Mouse (Mus musculus): ENCODE data around the gene Stab1. TPM values are rescaled to one million over a fixed set of nuclear protein-coding genes. Genes with fewer than 3 reads are reported as not detected.

The Stab1 gene
- polyA plus RNA-seq (2012; rRNA removed): 70.5 and 89.2 TPM in 2 replicates

GRCm38 (mm10) chr14:31168425-31168824 lies at the start of gene Stab1:
TSS of gene Stab1 (minus strand) at chr14:31168641.

GRCm38 (mm10) chr14:31217666-31218065 lies 49.2 kb upstream of the Stab1 start, which contains the start of gene Sema3g:
TSS of gene Sema3g (plus strand) at chr14:31217860.

GRCm38 (mm10) chr14:31216846-31217245 lies 48.4 kb upstream of the Stab1 start, which contains the start of gene Nisch:
TSS of gene Nisch (minus strand) at chr14:31216946.

GRCm38 (mm10) chr14:31208084-31208483 lies 39.6 kb upstream of the Stab1 start, which contains the start of gene Tnnc1:
TSS of gene Tnnc1 (plus strand) at chr14:31208312.

GRCm38 (mm10) chr14:31130236-31131220 lies 37.9 kb downstream of the Stab1 start, which contains the start of gene Nt5dc2:
TSS of gene Nt5dc2 (plus strand) at chr14:31131053.

GRCm38 (mm10) chr14:31128826-31129219 lies 39.6 kb downstream of the Stab1 start, which contains the start of gene Smim4:
TSS of gene Smim4 (minus strand) at chr14:31128956.

Other genes starting within 250 kb of the Stab1 start
- gene Itih3, start 244.9 kb downstream of the Stab1 start, polyA plus RNA-seq (2012; rRNA removed): 0.21 and 1.00 TPM in 2 replicates
- 0.05 TPM in 1 of 2 replicates, not detected in the other for gene Itih1, start 225.4 kb downstream of the Stab1 start, polyA plus RNA-seq (2012; rRNA removed)
- gene Nek4, start 217.3 kb downstream of the Stab1 start, polyA plus RNA-seq (2012; rRNA removed): 2.4 and 3.1 TPM in 2 replicates
- gene Glt8d1, start 167.2 kb downstream of the Stab1 start, polyA plus RNA-seq (2012; rRNA removed): 7.9 and 9.6 TPM in 2 replicates
- gene Spcs1, start 167.0 kb downstream of the Stab1 start, polyA plus RNA-seq (2012; rRNA removed): 62.1 and 85.8 TPM in 2 replicates
- gene Pbrm1, start 149.5 kb downstream of the Stab1 start, polyA plus RNA-seq (2012; rRNA removed): 9.8 and 13.3 TPM in 2 replicates
- 5.5 and 9.0 TPM in 2 replicates for gene Gnl3, start 149.5 kb downstream of the Stab1 start, polyA plus RNA-seq (2012; rRNA removed)
- 36.4 and 39.8 TPM in 2 replicates for gene Smim4, start 39.7 kb downstream of the Stab1 start, polyA plus RNA-seq (2012; rRNA removed)
- 25.4 and 26.3 TPM in 2 replicates for gene Nt5dc2, start 37.6 kb downstream of the Stab1 start, polyA plus RNA-seq (2012; rRNA removed)
- 0.29 and 0.42 TPM in 2 replicates for gene Tnnc1, start 39.7 kb upstream of the Stab1 start, polyA plus RNA-seq (2012; rRNA removed)
- gene Nisch, start 48.3 kb upstream of the Stab1 start, polyA plus RNA-seq (2012; rRNA removed): 247 and 253 TPM in 2 replicates
- gene Sema3g, start 49.2 kb upstream of the Stab1 start, polyA plus RNA-seq (2012; rRNA removed): 2.9 and 3.2 TPM in 2 replicates
- gene Phf7, start 82.7 kb upstream of the Stab1 start, polyA plus RNA-seq (2012; rRNA removed): 3.9 and 4.5 TPM in 2 replicates
- gene Bap1, start 82.8 kb upstream of the Stab1 start, polyA plus RNA-seq (2012; rRNA removed): 29.8 and 39.0 TPM in 2 replicates
- gene Dnah1, start 155.3 kb upstream of the Stab1 start, polyA plus RNA-seq (2012; rRNA removed): 0.35 and 0.47 TPM in 2 replicates
- 9.4 and 9.9 TPM in 2 replicates for gene Capn7, start 168.0 kb upstream of the Stab1 start, polyA plus RNA-seq (2012; rRNA removed)

Measured in colon, adult 2 months (tissue).